Mouse (Mus musculus): ENCODE measurements around the gene Mtpn. TPM values are rescaled to one million over a fixed set of nuclear protein-coding genes. Genes with fewer than 3 reads are reported as not detected.

Gene Mtpn
- 35.2 TPM for polyA plus RNA-seq (2014; fragmentation: Illumina TruSeq; extraction: RNeasy Lipid Tissue Mini Kit (QIAGEN cat#74804); ENCODE audit: low read depth, low replicate concordance)

DNA sequence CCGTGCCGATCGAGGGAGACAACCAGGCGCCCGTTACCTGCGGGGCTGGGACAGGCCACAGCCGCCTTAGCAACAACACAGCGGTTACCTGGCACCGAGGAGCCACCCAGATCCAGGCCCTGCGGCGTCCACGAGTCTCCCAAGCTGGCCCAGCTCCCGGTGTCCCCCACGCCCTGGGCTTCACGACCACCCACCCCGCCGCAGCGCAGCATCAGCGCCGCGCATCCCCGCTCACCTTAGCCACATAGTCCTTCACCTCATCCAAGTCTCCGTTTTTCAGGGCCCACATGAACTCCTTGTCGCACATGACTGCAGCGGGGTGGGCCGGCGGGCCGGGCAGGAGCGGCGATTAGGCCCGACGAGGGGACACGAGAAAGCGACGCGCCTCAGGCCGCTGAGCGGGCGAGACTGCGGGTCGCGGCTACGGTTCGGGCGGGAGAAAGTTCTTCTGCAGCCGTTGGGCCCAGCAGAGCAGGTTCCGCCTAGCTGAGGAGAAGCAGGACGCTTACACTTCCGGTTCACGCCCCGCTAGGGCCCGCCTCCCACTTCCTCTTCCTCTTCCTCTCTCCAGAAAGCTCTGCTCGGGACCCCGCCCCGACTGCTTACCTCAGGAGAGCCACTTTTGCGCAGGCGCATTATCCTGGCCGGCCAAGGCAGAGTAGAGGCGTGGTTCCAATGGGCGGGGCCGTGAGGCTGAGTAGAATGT is at the start of gene Mtpn:
Gene Mtpn (minus strand): TSS at position 585 of the 706 bp plus-strand sequence.

Other genes starting within 250 kb of the Mtpn start
- 0.29 TPM for gene Slc13a4, start 231.8 kb downstream of the Mtpn start, polyA plus RNA-seq (2014; fragmentation: Illumina TruSeq; extraction: RNeasy Lipid Tissue Mini Kit (QIAGEN cat#74804); ENCODE audit: low read depth, low replicate concordance)
- gene Fam180a, start 213.7 kb downstream of the Mtpn start, polyA plus RNA-seq (2014; fragmentation: Illumina TruSeq; extraction: RNeasy Lipid Tissue Mini Kit (QIAGEN cat#74804); ENCODE audit: low read depth, low replicate concordance), result 1.2 TPM